8 mouse cellular contexts compared by ENCODE assay signal in genomic region chr3:53210691-53211526, GRCm38 (mm10).
DNase-seq lines count a peak whose midpoint lies in the region; ATAC-seq lines count a peak whose summit lies in the region.

No protein-coding gene starts in this region.

- peaks cover 13% of the 10 kb centered on the region for H3K4me1 ChIP-seq in kidney, embryonic 14.5 days (ENCODE audit: control insufficient read depth, insufficient read depth, low read length)

- peak; percentile 64; the same call in 1 of the 2 replicates for ATAC-seq in kidney, embryonic 14.5 days (ENCODE audit: low FRiP score, low TSS enrichment)

- H3K4me3 ChIP-seq in kidney, embryonic 14.5 days (ENCODE audit: low read length) = no peak overlapping the region

- H3K27me3 ChIP-seq in kidney, embryonic 14.5 days (ENCODE audit: control insufficient read depth, insufficient read depth, low read length) = no peaks in the 10 kb centered on the region

- H3K9ac ChIP-seq in kidney, embryonic 14.5 days (ENCODE audit: low read depth, low read length) = no peak overlapping the region

- peak; percentile 56 for DNase-seq in adrenal gland, adult 2 months
- no peak for DNase-seq in adrenal gland, postnatal 4 days (ENCODE audit: low spot score in 2 of 2)
- DNase-seq in 3T3-L1 (ENCODE audit: low read depth, low spot score) = peak; percentile 52
- DNase-seq in gastrocnemius, postnatal 10 days = peak; percentile 51
- peak; percentile 59 for DNase-seq in skeletal muscle tissue, adult 2 months (ENCODE audit: low read depth, low spot score)
- no peak for DNase-seq in thymus, postnatal 4 days
- no peak for DNase-seq in frontal cortex, postnatal 10 days (ENCODE audit: low spot score in 2 of 2)

- no peak overlapping the region for H3K4me2 ChIP-seq in kidney, embryonic 14.5 days (replicated peaks; ENCODE audit: low read depth, low read length)

- no peaks in the 10 kb centered on the region for H3K36me3 ChIP-seq in kidney, embryonic 14.5 days (ENCODE audit: control insufficient read depth, insufficient read depth, low read length)

- H3K27ac ChIP-seq in kidney, embryonic 14.5 days (ENCODE audit: low read depth, low read length) = peak overlapping the region; percentile 19; the same call in 1 of the 2 replicates

- H3K9me3 ChIP-seq in kidney, embryonic 14.5 days (ENCODE audit: control insufficient read depth, low read length) = no peaks in the 10 kb centered on the region

- 47% methylated on average over 10 of the region's 10 CpGs for WGBS in kidney, embryonic 14.5 days

Comparison
In these comparisons a context has a peak if more than half of its experiments do, and no peak if none do; other contexts are left out.
1. DNase-seq: peak in adrenal gland, adult 2 months (single experiment), 3T3-L1 (single experiment), gastrocnemius, postnatal 10 days (single experiment) and skeletal muscle tissue, adult 2 months (single experiment); none in adrenal gland, postnatal 4 days (0 of 2), thymus, postnatal 4 days (single experiment) and frontal cortex, postnatal 10 days (0 of 2).